Mouse (Mus musculus) hindbrain, postnatal 0 days (tissue): ENCODE results near the gene Ptpre. TPM values are rescaled to one million over a fixed set of nuclear protein-coding genes. Genes with fewer than 3 reads are reported as not detected.

Source experiments
- ATAC-seq: fragments of 200-750 bp; cut with Nextera tagmentation; 2 replicates; pipeline ENCODE4 v1.8.0; 2017; ENCODE audit warnings: mild to moderate bottlenecking, moderate TSS enrichment, moderate library complexity
- DNase-seq: peaks from one replicate; pipeline ENCODE4 v3.0.0-alpha.2; 2015; ENCODE audit warnings: low spot score
- H3K27ac ChIP-seq: fragments of 300-500 bp; sonication (generic); 2 replicates; pipeline ENCODE4 v1.5.1; 2014; ENCODE audit warnings: mild to moderate bottlenecking
- H3K27me3 ChIP-seq: fragments of 300-500 bp; sonication (generic); 2 replicates; pipeline ENCODE4 v1.6.1; 2014; ENCODE audit warnings: low read length, mixed read lengths; ENCODE audit not compliant: insufficient read depth
- H3K36me3 ChIP-seq: fragments of 300-500 bp; sonication (generic); 2 replicates; pipeline ENCODE4 v1.6.1; 2014; ENCODE audit warnings: low read length, mixed read lengths; ENCODE audit not compliant: insufficient read depth
- H3K4me1 ChIP-seq: fragments of 300-500 bp; sonication (generic); 2 replicates; pipeline ENCODE4 v1.6.1; 2014; ENCODE audit warnings: antibody characterized with exemption, low read length, mixed read lengths; ENCODE audit not compliant: insufficient read depth
- H3K4me2 ChIP-seq: fragments of 300-500 bp; sonication (generic); 2 replicates; pipeline ENCODE4 v1.6.1; 2014; ENCODE audit warnings: low read depth, mild to moderate bottlenecking, low read length, moderate library complexity, mixed read lengths
- H3K4me3 ChIP-seq: fragments of 300-500 bp; sonication (generic); 2 replicates; pipeline ENCODE4 v1.5.1; 2014; ENCODE audit warnings: low read length
- H3K9ac ChIP-seq: fragments of 300-500 bp; sonication (generic); replicated peaks from 2 replicates; pipeline ENCODE4 v1.6.1; 2014; ENCODE audit warnings: mild to moderate bottlenecking, low read length, moderate library complexity, mixed read lengths
- H3K9me3 ChIP-seq: fragments of 300-500 bp; sonication (generic); 2 replicates; pipeline ENCODE4 v1.6.1; 2016; ENCODE audit warnings: low read length, mixed read lengths
- CTCF ChIP-seq: IDR thresholded peaks from 2 replicates; pipeline ENCODE4 v1.5.1; 2016; ENCODE audit warnings: antibody characterized with exemption, control low read depth, low read depth
- WGBS: fragments of 180-500 bp; shearing (Covaris S2); extraction: QIAGEN DNeasy Blood & Tissue Kit; methylation state at CpG from one replicate; pipeline ENCODE4 v1.1.7; 2014; 5-methylcytosine and 5-hydroxymethylcytosine counted together
- polyA plus RNA-seq: library from polyadenylated mRNA; unstranded; fragments of >200 nt; fragmentation: Nextera tagmentation; extraction: Ambion mirVana; gene quantifications from 2 replicates; pipeline ENCODE4 v1.2.1, GENCODE M21; 2015
- total RNA-seq: library from RNA; depleted of rRNA; stranded (reverse); fragments of >200 nt; gene quantifications from 2 replicates; pipeline ENCODE4 v1.2.3, GENCODE M21; 2014

The Ptpre gene
- total and polyA plus RNA-seq, 2 experiments from 2014 or later, result 8.2 to 12.4 TPM

GRCm38 (mm10) chr7:135585125-135585687 lies 47.9 kb downstream of the Ptpre start:
- Histone ChIP-seq H3K27ac (no peak overlapping the region), H3K9me3 (no peaks in the 10 kb centered on the region), H3K9ac (no peak overlapping the region), H3K27me3 (no peaks in the 10 kb centered on the region), H3K4me3 (no peak overlapping the region), H3K4me2 (no peak overlapping the region), H3K36me3 (no peaks in the 10 kb centered on the region), H3K4me1 (peaks cover 4% of the 10 kb centered on the region; the same call in 1 of the 2 replicates)
- no peak for TF ChIP-seq CTCF
- 87% methylated on average over 1 of the region's 1 CpGs for WGBS
- ATAC-seq (no peak), DNase-seq (no peak)

- Histone ChIP-seq H3K4me3 (no peak overlapping the region), H3K4me2 (no peak overlapping the region), H3K9me3 (no peaks in the 10 kb centered on the region), H3K27ac (no peak overlapping the region), H3K4me1 (peaks cover 4% of the 10 kb centered on the region; the same call in 1 of the 2 replicates), H3K27me3 (no peaks in the 10 kb centered on the region), H3K36me3 (no peaks in the 10 kb centered on the region), H3K9ac (no peak overlapping the region)
- no peak for TF ChIP-seq CTCF
- DNase-seq (no peak), ATAC-seq (no peak)
- WGBS, result 42% methylated on average over 4 of the region's 4 CpGs
Measured at GRCm38 (mm10) chr7:135586402-135586801, 49.1 kb downstream of the Ptpre start.

GRCm38 (mm10) chr7:135587821-135588575 lies 50.7 kb downstream of the Ptpre start:
- Histone ChIP-seq H3K27ac (no peak overlapping the region), H3K27me3 (no peaks in the 10 kb centered on the region), H3K4me1 (peaks cover 4% of the 10 kb centered on the region; the same call in 1 of the 2 replicates), H3K9me3 (no peaks in the 10 kb centered on the region), H3K36me3 (no peaks in the 10 kb centered on the region), H3K4me2 (no peak overlapping the region), H3K9ac (no peak overlapping the region), H3K4me3 (no peak overlapping the region)
- no peak for DNase-seq
- no peak for TF ChIP-seq CTCF
- no peak for ATAC-seq
- 51% methylated on average over 2 of the region's 2 CpGs for WGBS

- 74% methylated on average over 8 of the region's 8 CpGs for WGBS
- H3K4me2 ChIP-seq, result no peak overlapping the region
- H3K4me1 ChIP-seq, result peaks cover 3% of the 10 kb centered on the region; the same call in 1 of the 2 replicates
- no peak overlapping the region for H3K9ac ChIP-seq
- no peaks in the 10 kb centered on the region for H3K27me3 ChIP-seq
- no peak overlapping the region for H3K4me3 ChIP-seq
- H3K27ac ChIP-seq, result no peak overlapping the region
- no peak for DNase-seq
- no peak for ATAC-seq
- H3K9me3 ChIP-seq, result no peaks in the 10 kb centered on the region
- no peaks in the 10 kb centered on the region for H3K36me3 ChIP-seq
- no peak for TF ChIP-seq CTCF
Measured at GRCm38 (mm10) chr7:135588620-135589309, 51.5 kb downstream of the Ptpre start.

GRCm38 (mm10) chr7:135591461-135591860 lies 54.2 kb downstream of the Ptpre start:
- Histone ChIP-seq H3K36me3 (no peaks in the 10 kb centered on the region), H3K27me3 (no peaks in the 10 kb centered on the region), H3K4me2 (no peak overlapping the region), H3K4me3 (no peak overlapping the region), H3K9me3 (no peaks in the 10 kb centered on the region), H3K4me1 (peaks cover under 1% of the 10 kb centered on the region; the same call in 1 of the 2 replicates), H3K9ac (no peak overlapping the region), H3K27ac (no peak overlapping the region)
- ATAC-seq (no peak), DNase-seq (no peak)
- TF ChIP-seq CTCF, result no peak
- 91% methylated on average over 2 of the region's 2 CpGs for WGBS

- no peak for TF ChIP-seq CTCF
- no peak overlapping the region for H3K4me3 ChIP-seq
- no peak for ATAC-seq
- H3K36me3 ChIP-seq, result no peaks in the 10 kb centered on the region
- H3K9ac ChIP-seq, result no peak overlapping the region
- no peak for DNase-seq
- no peaks in the 10 kb centered on the region for H3K9me3 ChIP-seq
- H3K4me2 ChIP-seq, result no peak overlapping the region
- no peak overlapping the region for H3K27ac ChIP-seq
- no peaks in the 10 kb centered on the region for H3K27me3 ChIP-seq
- WGBS, result 70% methylated on average over 5 of the region's 5 CpGs
- peaks cover 14% of the 10 kb centered on the region for H3K4me1 ChIP-seq
Measured at GRCm38 (mm10) chr7:135593286-135593685, 56.0 kb downstream of the Ptpre start.
